Mouse (Mus musculus): Measurements from ENCODE around the gene Krtap31-1. TPM values are rescaled to one million over a fixed set of nuclear protein-coding genes. Genes with fewer than 3 reads are reported as not detected.
"Not testable (repeated sequence)": the region's sequence is repeated elsewhere in the genome, so short reads cannot be mapped to it uniquely, and the experiment has no call there.

Krtap31-1 gene
- polyA plus RNA-seq (2011; ENCODE audit: insufficient read depth, insufficient read length, low replicate concordance, missing spikeins), result not detected in 2 replicates

DNA sequence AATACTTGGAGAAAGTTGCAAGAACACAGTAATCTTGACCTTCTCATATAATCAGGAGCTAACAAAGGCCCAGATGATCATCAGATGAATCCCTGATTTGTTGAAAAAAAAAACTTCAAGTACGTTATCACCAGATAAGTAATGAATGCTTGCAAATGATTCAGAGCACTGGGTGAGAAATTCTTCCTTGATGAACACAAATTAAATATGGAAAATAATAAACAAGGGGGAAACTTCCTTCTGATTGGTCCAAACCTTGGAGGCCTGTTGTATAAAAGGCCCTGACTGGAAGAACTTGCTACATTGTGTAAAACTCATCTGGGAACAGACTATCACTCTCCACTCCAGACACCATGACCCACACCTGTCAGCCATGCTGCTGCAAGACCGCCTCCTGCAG lies at the start of gene Krtap31-1:
Gene Krtap31-1, plus strand, starts transcription at position 301 of the 400 bp plus-strand sequence.
- H3K4me1 ChIP-seq (ENCODE audit: control insufficient read depth, insufficient read depth, low read length), result no peaks in the 10 kb centered on the region
- no peak within 1 kb of the TSS for H3K4me3 ChIP-seq (replicated peaks; ENCODE audit: control insufficient read depth, low read depth, low read length)
- no peak for TF ChIP-seq POLR2A (IDR thresholded peaks at IDR 0.05; ENCODE audit: borderline replicate concordance, control insufficient read depth, low read depth, low read length)
- TF ChIP-seq CTCF (IDR thresholded peaks at IDR 0.05; ENCODE audit: control insufficient read depth, insufficient read depth, low read length), result no peak
- no peak within 1 kb of the TSS for H3K27ac ChIP-seq (ENCODE audit: control insufficient read depth, insufficient read depth, low read depth, low read length, poor library complexity)
- WGBS, result 76% methylated on average over 2 of the region's 2 CpGs

DNA sequence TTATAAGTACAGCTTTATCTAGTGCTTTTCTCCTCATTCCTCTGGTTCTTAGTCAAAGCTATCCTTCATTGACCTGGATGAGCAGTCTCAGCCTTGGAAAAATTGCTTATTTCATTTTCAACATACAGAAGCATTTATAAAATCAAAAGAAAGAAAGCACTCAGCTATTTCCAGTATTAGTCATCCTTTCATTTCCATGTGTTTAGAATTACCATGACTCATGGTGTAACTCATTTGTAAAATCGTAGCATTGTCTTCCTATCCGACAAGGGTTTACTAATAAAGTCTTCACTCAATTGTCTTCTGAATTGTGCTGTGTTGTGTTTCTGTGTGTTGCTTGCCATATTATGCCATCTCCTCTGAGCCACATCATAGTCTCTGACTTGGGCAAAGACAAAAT lies 49.0 kb upstream of the Krtap31-1 start:
- H3K4me1 ChIP-seq (ENCODE audit: control insufficient read depth, insufficient read depth, low read length), result no peaks in the 10 kb centered on the region
- H3K27ac ChIP-seq (ENCODE audit: control insufficient read depth, insufficient read depth, low read depth, low read length, poor library complexity), result no peak overlapping the region
- 77% methylated on average over 2 of the region's 2 CpGs for WGBS
- H3K4me3 ChIP-seq (replicated peaks; ENCODE audit: control insufficient read depth, low read depth, low read length), result no peak overlapping the region
- TF ChIP-seq CTCF (IDR thresholded peaks at IDR 0.05; ENCODE audit: control insufficient read depth, insufficient read depth, low read length) (no peak), POLR2A (IDR thresholded peaks at IDR 0.05; ENCODE audit: borderline replicate concordance, control insufficient read depth, low read depth, low read length) (no peak)

- 51% methylated on average over 1 of the region's 1 CpGs for WGBS
- H3K4me1 ChIP-seq (ENCODE audit: control insufficient read depth, insufficient read depth, low read length); H3K4me3 ChIP-seq (replicated peaks; ENCODE audit: control insufficient read depth, low read depth, low read length); H3K27ac ChIP-seq (ENCODE audit: control insufficient read depth, insufficient read depth, low read depth, low read length, poor library complexity): not testable (repeated sequence)
Observed at GRCm38 (mm10) chr11:99864176-99864575, 43.5 kb upstream of the Krtap31-1 start, which contains the start of gene Gm11559. Gene Gm11559 (plus strand): TSS chr11:99864476.

DNA sequence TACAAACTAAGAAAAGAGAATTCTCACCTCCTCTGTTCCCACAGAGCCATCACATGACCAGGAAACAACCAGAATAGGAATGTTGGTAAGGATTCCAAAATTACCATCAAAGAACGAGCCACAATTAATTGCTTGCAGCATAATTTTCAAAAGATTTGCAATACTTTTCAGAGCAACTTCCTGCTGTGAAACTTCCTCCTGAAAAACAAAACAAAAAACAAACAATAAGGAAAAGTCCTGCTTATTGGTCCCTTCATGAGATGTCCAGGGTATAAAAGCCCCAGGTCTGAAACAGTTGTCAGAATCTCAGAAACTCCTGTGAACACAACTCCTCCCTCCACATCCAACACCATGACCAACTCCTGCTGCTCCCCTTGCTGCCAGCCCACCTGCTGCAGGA lies 34.6 kb upstream of the Krtap31-1 start, which contains the start of gene Krtap9-1:
Gene Krtap9-1, plus strand, starts transcription at position 301 of the 400 bp plus-strand sequence.
- not testable (repeated sequence) for H3K4me1 ChIP-seq (ENCODE audit: control insufficient read depth, insufficient read depth, low read length); H3K27ac ChIP-seq (ENCODE audit: control insufficient read depth, insufficient read depth, low read depth, low read length, poor library complexity); H3K4me3 ChIP-seq (replicated peaks; ENCODE audit: control insufficient read depth, low read depth, low read length)
- WGBS, result 55% methylated on average over 1 of the region's 1 CpGs

DNA sequence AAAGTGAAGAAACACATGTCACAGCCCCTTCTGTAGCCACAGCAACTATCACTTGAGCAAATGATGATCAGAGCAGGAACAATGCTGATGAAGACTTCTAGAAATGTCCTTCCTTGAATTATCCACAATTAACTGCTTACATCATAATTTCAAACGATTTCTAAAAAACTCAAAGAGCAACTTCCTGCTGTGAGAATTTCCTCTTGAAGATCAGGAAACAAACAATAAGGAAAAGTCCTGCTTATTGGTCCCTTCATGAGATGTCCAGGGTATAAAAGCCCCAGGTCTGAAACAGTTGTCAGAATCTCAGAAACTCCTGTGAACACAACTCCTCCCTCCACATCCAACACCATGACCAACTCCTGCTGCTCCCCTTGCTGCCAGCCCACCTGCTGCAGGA lies 28.8 kb upstream of the Krtap31-1 start, which contains the start of gene Gm11567:
Gene Gm11567, plus strand, starts transcription at position 301 of the 400 bp plus-strand sequence.
- not testable (repeated sequence) for H3K4me3 ChIP-seq (replicated peaks; ENCODE audit: control insufficient read depth, low read depth, low read length); H3K27ac ChIP-seq (ENCODE audit: control insufficient read depth, insufficient read depth, low read depth, low read length, poor library complexity); H3K4me1 ChIP-seq (ENCODE audit: control insufficient read depth, insufficient read depth, low read length)
- 11% methylated on average over 1 of the region's 1 CpGs for WGBS

GRCm38 (mm10) chr11:99914451-99914850 lies 6.7 kb downstream of the Krtap31-1 start, which contains the start of gene Gm11565:
Gene Gm11565 (plus strand): TSS chr11:99914751.
- H3K27ac ChIP-seq (ENCODE audit: control insufficient read depth, insufficient read depth, low read depth, low read length, poor library complexity), result no peak within 1 kb of the TSS
- 77% methylated on average over 3 of the region's 3 CpGs for WGBS
- TF ChIP-seq CTCF (IDR thresholded peaks at IDR 0.05; ENCODE audit: control insufficient read depth, insufficient read depth, low read length) (no peak), POLR2A (IDR thresholded peaks at IDR 0.05; ENCODE audit: borderline replicate concordance, control insufficient read depth, low read depth, low read length) (no peak)
- H3K4me3 ChIP-seq (replicated peaks; ENCODE audit: control insufficient read depth, low read depth, low read length), result no peak within 1 kb of the TSS
- H3K4me1 ChIP-seq (ENCODE audit: control insufficient read depth, insufficient read depth, low read length), result no peaks in the 10 kb centered on the region

DNA sequence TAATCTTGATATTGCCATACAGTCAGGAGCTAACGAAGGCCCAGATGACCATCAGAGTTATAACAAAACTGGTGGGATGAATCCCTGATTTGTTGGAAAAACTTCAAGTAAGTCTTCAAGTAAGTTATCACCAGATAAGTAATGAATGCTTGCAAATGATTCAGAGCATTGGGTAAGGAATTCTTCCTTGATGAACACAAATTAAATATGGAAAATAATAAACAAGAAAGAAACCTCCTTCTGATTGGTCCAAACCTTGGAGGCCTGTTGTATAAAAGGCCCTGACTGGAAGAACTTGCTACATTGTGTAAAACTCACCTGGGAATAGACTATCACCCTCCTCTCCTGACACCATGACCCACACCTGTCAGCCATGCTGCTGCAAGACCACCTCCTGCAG lies 28.3 kb downstream of the Krtap31-1 start, which contains the start of gene Krtap31-2:
Gene Krtap31-2, plus strand, starts transcription at position 301 of the 400 bp plus-strand sequence.
- H3K4me1 ChIP-seq (ENCODE audit: control insufficient read depth, insufficient read depth, low read length), result no peaks in the 10 kb centered on the region
- no peak within 1 kb of the TSS for H3K27ac ChIP-seq (ENCODE audit: control insufficient read depth, insufficient read depth, low read depth, low read length, poor library complexity)
- WGBS, result 67% methylated on average over 1 of the region's 1 CpGs
- no peak within 1 kb of the TSS for H3K4me3 ChIP-seq (replicated peaks; ENCODE audit: control insufficient read depth, low read depth, low read length)
- TF ChIP-seq CTCF (IDR thresholded peaks at IDR 0.05; ENCODE audit: control insufficient read depth, insufficient read depth, low read length), result no peak
- no peak for TF ChIP-seq POLR2A (IDR thresholded peaks at IDR 0.05; ENCODE audit: borderline replicate concordance, control insufficient read depth, low read depth, low read length)

DNA sequence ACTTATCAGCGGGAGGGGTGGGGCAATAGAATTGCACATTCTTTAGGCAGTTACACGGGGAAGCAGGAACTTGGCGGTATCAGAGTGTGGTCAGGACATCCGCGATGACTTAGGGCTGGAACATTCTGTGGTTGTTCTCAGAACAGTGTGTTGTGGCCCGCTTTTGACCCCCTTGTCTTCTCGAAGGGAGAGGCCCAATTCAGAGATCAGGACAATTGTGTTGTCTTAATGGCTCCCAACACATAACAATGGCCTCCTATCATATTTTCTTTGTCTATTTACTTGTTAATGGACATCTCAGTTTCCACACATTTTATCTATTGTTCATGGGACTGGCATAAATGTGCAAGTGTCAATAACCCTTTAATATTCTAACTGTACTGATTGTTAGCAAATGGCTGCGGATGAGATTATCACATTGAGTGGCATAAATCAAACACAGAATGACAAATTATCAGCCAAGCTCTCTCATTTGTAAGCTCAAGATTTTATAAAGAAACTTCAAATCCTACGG lies 30.1 kb downstream of the Krtap31-1 start:
- no peaks in the 10 kb centered on the region for H3K4me1 ChIP-seq (ENCODE audit: control insufficient read depth, insufficient read depth, low read length)
- WGBS, result 67% methylated on average over 9 of the region's 9 CpGs
- H3K27ac ChIP-seq (ENCODE audit: control insufficient read depth, insufficient read depth, low read depth, low read length, poor library complexity), result no peak overlapping the region
- no peak overlapping the region for H3K4me3 ChIP-seq (replicated peaks; ENCODE audit: control insufficient read depth, low read depth, low read length)
- TF ChIP-seq POLR2A (IDR thresholded peaks at IDR 0.05; ENCODE audit: borderline replicate concordance, control insufficient read depth, low read depth, low read length), result no peak

DNA sequence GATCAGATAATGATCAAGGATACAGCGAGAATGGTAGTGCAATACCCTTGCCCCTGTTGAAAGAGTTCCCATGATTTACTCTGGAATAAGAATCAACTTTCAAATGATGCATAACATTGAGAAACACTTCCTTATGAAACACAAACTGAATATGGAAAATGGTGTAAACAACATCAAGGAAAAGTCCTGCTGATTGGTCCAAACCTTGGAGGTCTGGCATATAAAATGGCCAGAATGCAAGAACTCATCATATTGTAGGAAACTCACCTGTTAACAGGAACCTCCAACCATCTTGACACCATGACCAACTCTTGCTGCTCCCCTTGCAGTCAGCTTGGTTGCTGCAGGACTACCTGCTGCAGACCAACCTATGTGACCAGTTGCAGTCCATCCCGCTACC lies 40.5 kb downstream of the Krtap31-1 start, which contains the start of gene Krtap9-5:
Gene Krtap9-5, plus strand, starts transcription at position 301 of the 400 bp plus-strand sequence.
- TF ChIP-seq POLR2A (IDR thresholded peaks at IDR 0.05; ENCODE audit: borderline replicate concordance, control insufficient read depth, low read depth, low read length), result no peak
- no peak for TF ChIP-seq CTCF (IDR thresholded peaks at IDR 0.05; ENCODE audit: control insufficient read depth, insufficient read depth, low read length)
- Histone ChIP-seq H3K27ac (ENCODE audit: control insufficient read depth, insufficient read depth, low read depth, low read length, poor library complexity) (no peak within 1 kb of the TSS), H3K4me3 (replicated peaks; ENCODE audit: control insufficient read depth, low read depth, low read length) (no peak within 1 kb of the TSS), H3K4me1 (ENCODE audit: control insufficient read depth, insufficient read depth, low read length) (no peaks in the 10 kb centered on the region)
- 84% methylated on average over 2 of the region's 2 CpGs for WGBS

Other genes starting within 250 kb of the Krtap31-1 start
- not detected in 2 replicates for gene Gm11563, start 249.0 kb upstream of the Krtap31-1 start, polyA plus RNA-seq (2011; ENCODE audit: insufficient read depth, insufficient read length, low replicate concordance, missing spikeins)
- gene Krtap4-6, start 242.0 kb upstream of the Krtap31-1 start, polyA plus RNA-seq (2011; ENCODE audit: insufficient read depth, insufficient read length, low replicate concordance, missing spikeins), result not detected in 2 replicates
- not detected in 2 replicates for gene Gm14190, start 217.2 kb upstream of the Krtap31-1 start, polyA plus RNA-seq (2011; ENCODE audit: insufficient read depth, insufficient read length, low replicate concordance, missing spikeins)
- gene Gm14180, start 173.6 kb upstream of the Krtap31-1 start, polyA plus RNA-seq (2011; ENCODE audit: insufficient read depth, insufficient read length, low replicate concordance, missing spikeins), result not detected in 2 replicates
- not detected in 2 replicates for gene Gm11595, start 135.0 kb upstream of the Krtap31-1 start, polyA plus RNA-seq (2011; ENCODE audit: insufficient read depth, insufficient read length, low replicate concordance, missing spikeins)
- not detected in 2 replicates for gene Krtap4-8, start 127.2 kb upstream of the Krtap31-1 start, polyA plus RNA-seq (2011; ENCODE audit: insufficient read depth, insufficient read length, low replicate concordance, missing spikeins)
- gene Krtap4-9, start 122.7 kb upstream of the Krtap31-1 start, polyA plus RNA-seq (2011; ENCODE audit: insufficient read depth, insufficient read length, low replicate concordance, missing spikeins), result not detected in 2 replicates
- not detected in 2 replicates for gene Gm11596, start 114.5 kb upstream of the Krtap31-1 start, polyA plus RNA-seq (2011; ENCODE audit: insufficient read depth, insufficient read length, low replicate concordance, missing spikeins)
- not detected in 2 replicates for gene Gm11569, start 109.0 kb upstream of the Krtap31-1 start, polyA plus RNA-seq (2011; ENCODE audit: insufficient read depth, insufficient read length, low replicate concordance, missing spikeins)
- gene Gm11554, start 103.5 kb upstream of the Krtap31-1 start, polyA plus RNA-seq (2011; ENCODE audit: insufficient read depth, insufficient read length, low replicate concordance, missing spikeins), result not detected in 2 replicates
- gene Krtap4-13, start 98.0 kb upstream of the Krtap31-1 start, polyA plus RNA-seq (2011; ENCODE audit: insufficient read depth, insufficient read length, low replicate concordance, missing spikeins), result not detected in 2 replicates
- not detected in 2 replicates for gene Gm11564, start 92.3 kb upstream of the Krtap31-1 start, polyA plus RNA-seq (2011; ENCODE audit: insufficient read depth, insufficient read length, low replicate concordance, missing spikeins)
- not detected in 2 replicates for gene 2300003K06Rik, start 69.9 kb upstream of the Krtap31-1 start, polyA plus RNA-seq (2011; ENCODE audit: insufficient read depth, insufficient read length, low replicate concordance, missing spikeins)
- not detected in 2 replicates for gene Krtap4-16, start 56.3 kb upstream of the Krtap31-1 start, polyA plus RNA-seq (2011; ENCODE audit: insufficient read depth, insufficient read length, low replicate concordance, missing spikeins)
- gene Gm11568, start 50.0 kb upstream of the Krtap31-1 start, polyA plus RNA-seq (2011; ENCODE audit: insufficient read depth, insufficient read length, low replicate concordance, missing spikeins), result not detected in 2 replicates
- gene Gm11559, start 43.4 kb upstream of the Krtap31-1 start, polyA plus RNA-seq (2011; ENCODE audit: insufficient read depth, insufficient read length, low replicate concordance, missing spikeins), result not detected in 2 replicates
- not detected in 2 replicates for gene Krtap9-1, start 34.5 kb upstream of the Krtap31-1 start, polyA plus RNA-seq (2011; ENCODE audit: insufficient read depth, insufficient read length, low replicate concordance, missing spikeins)
- gene Gm11567, start 28.7 kb upstream of the Krtap31-1 start, polyA plus RNA-seq (2011; ENCODE audit: insufficient read depth, insufficient read length, low replicate concordance, missing spikeins), result not detected in 2 replicates
- not detected in 2 replicates for gene Gm11565, start 6.8 kb downstream of the Krtap31-1 start, polyA plus RNA-seq (2011; ENCODE audit: insufficient read depth, insufficient read length, low replicate concordance, missing spikeins)
- not detected in 2 replicates for gene Krtap31-2, start 28.4 kb downstream of the Krtap31-1 start, polyA plus RNA-seq (2011; ENCODE audit: insufficient read depth, insufficient read length, low replicate concordance, missing spikeins)
- not detected in 2 replicates for gene Krtap9-5, start 40.6 kb downstream of the Krtap31-1 start, polyA plus RNA-seq (2011; ENCODE audit: insufficient read depth, insufficient read length, low replicate concordance, missing spikeins)
- gene Krtap29-1, start 71.1 kb downstream of the Krtap31-1 start, polyA plus RNA-seq (2011; ENCODE audit: insufficient read depth, insufficient read length, low replicate concordance, missing spikeins), result not detected in 2 replicates
- gene Krtap16-1, start 78.7 kb downstream of the Krtap31-1 start, polyA plus RNA-seq (2011; ENCODE audit: insufficient read depth, insufficient read length, low replicate concordance, missing spikeins), result not detected in 2 replicates
- gene Krtap17-1, start 86.1 kb downstream of the Krtap31-1 start, polyA plus RNA-seq (2011; ENCODE audit: insufficient read depth, insufficient read length, low replicate concordance, missing spikeins), result not detected in 2 replicates
- not detected in 2 replicates for gene Krt33a, start 108.3 kb downstream of the Krtap31-1 start, polyA plus RNA-seq (2011; ENCODE audit: insufficient read depth, insufficient read length, low replicate concordance, missing spikeins)
- gene Krt33b, start 121.9 kb downstream of the Krtap31-1 start, polyA plus RNA-seq (2011; ENCODE audit: insufficient read depth, insufficient read length, low replicate concordance, missing spikeins), result not detected in 2 replicates
- not detected in 2 replicates for gene Krt34, start 133.6 kb downstream of the Krtap31-1 start, polyA plus RNA-seq (2011; ENCODE audit: insufficient read depth, insufficient read length, low replicate concordance, missing spikeins)
- not detected in 2 replicates for gene Krt31, start 142.6 kb downstream of the Krtap31-1 start, polyA plus RNA-seq (2011; ENCODE audit: insufficient read depth, insufficient read length, low replicate concordance, missing spikeins)
- gene Krt32, start 180.3 kb downstream of the Krtap31-1 start, polyA plus RNA-seq (2011; ENCODE audit: insufficient read depth, insufficient read length, low replicate concordance, missing spikeins), result not detected in 2 replicates
- gene Krt35, start 188.3 kb downstream of the Krtap31-1 start, polyA plus RNA-seq (2011; ENCODE audit: insufficient read depth, insufficient read length, low replicate concordance, missing spikeins), result not detected in 2 replicates
- not detected in 2 replicates for gene Krt36, start 197.7 kb downstream of the Krtap31-1 start, polyA plus RNA-seq (2011; ENCODE audit: insufficient read depth, insufficient read length, low replicate concordance, missing spikeins)
- 4.1 TPM in 1 of 2 replicates, not detected in the other for gene Krt13, start 213.6 kb downstream of the Krtap31-1 start, polyA plus RNA-seq (2011; ENCODE audit: insufficient read depth, insufficient read length, low replicate concordance, missing spikeins)
- not detected in 2 replicates for gene Krt15, start 228.0 kb downstream of the Krtap31-1 start, polyA plus RNA-seq (2011; ENCODE audit: insufficient read depth, insufficient read length, low replicate concordance, missing spikeins)
- not detected in 2 replicates for gene Krt19, start 240.7 kb downstream of the Krtap31-1 start, polyA plus RNA-seq (2011; ENCODE audit: insufficient read depth, insufficient read length, low replicate concordance, missing spikeins)